Mouse (Mus musculus): ENCODE measurements around the gene Crtc3. TPM values are rescaled to one million over a fixed set of nuclear protein-coding genes. Genes with fewer than 3 reads are reported as not detected.

Gene Crtc3
- total RNA-seq, 2 experiments from 2014 or later, result 14.7 to 15.3 TPM

GRCm38 (mm10) chr7:80580368-80580767 lies 108.3 kb downstream of the Crtc3 start:
- intact Hi-C loops (cut with DNase I; ENCODE audit: low total_unique reads), result no loop called here
- DNase-seq, result peak; percentile 52

GRCm38 (mm10) chr7:80577417-80577980 lies 111.2 kb downstream of the Crtc3 start:
- intact Hi-C loops (cut with DNase I; ENCODE audit: low total_unique reads), result no loop called here
- no peak for DNase-seq

GRCm38 (mm10) chr7:80576626-80577025 lies 112.1 kb downstream of the Crtc3 start:
- intact Hi-C loops (cut with DNase I; ENCODE audit: low total_unique reads), result no loop called here
- no peak for DNase-seq

- DNase-seq, result no peak
- intact Hi-C loops (cut with DNase I; ENCODE audit: low total_unique reads), result no loop called here
These were observed 112.9 kb downstream of the Crtc3 start for GRCm38 (mm10) chr7:80575750-80576149.

- intact Hi-C loops (cut with DNase I; ENCODE audit: low total_unique reads), result no loop called here
- no peak for DNase-seq
These were observed 115.6 kb downstream of the Crtc3 start for GRCm38 (mm10) chr7:80573076-80573475.

- DNase-seq, result no peak
These were observed 120.7 kb downstream of the Crtc3 start for GRCm38 (mm10) chr7:80567982-80568381.

GRCm38 (mm10) chr7:80561931-80562330 lies 126.7 kb downstream of the Crtc3 start:
- no peak for DNase-seq
- intact Hi-C loops (cut with DNase I; ENCODE audit: low total_unique reads), result no loop called here

More at GRCm38 (mm10) chr7:80567982-80568381, 120.7 kb downstream of the Crtc3 start:
- intact Hi-C loops (cut with DNase I; ENCODE audit: low total_unique reads), result no loop called here

GRCm38 (mm10) chr7:80561271-80561670 lies 127.4 kb downstream of the Crtc3 start:
- intact Hi-C loops (cut with DNase I; ENCODE audit: low total_unique reads), result no loop called here
- DNase-seq, result no peak

GRCm38 (mm10) chr7:80558572-80558971 lies 130.1 kb downstream of the Crtc3 start:
- no peak for DNase-seq
- intact Hi-C loops (cut with DNase I; ENCODE audit: low total_unique reads), result no loop called here

- intact Hi-C loops (cut with DNase I; ENCODE audit: low total_unique reads), result no loop called here
- no peak for DNase-seq
These were observed 130.6 kb downstream of the Crtc3 start for GRCm38 (mm10) chr7:80558101-80558500.

GRCm38 (mm10) chr7:80557161-80557560 lies 131.5 kb downstream of the Crtc3 start:
- no peak for DNase-seq
- intact Hi-C loops (cut with DNase I; ENCODE audit: low total_unique reads), result no loop called here

- no peak for DNase-seq
- intact Hi-C loops (cut with DNase I; ENCODE audit: low total_unique reads), result no loop called here
These were observed 132.5 kb downstream of the Crtc3 start for GRCm38 (mm10) chr7:80556166-80556565.

GRCm38 (mm10) chr7:80555146-80555545 lies 133.5 kb downstream of the Crtc3 start:
- intact Hi-C loops (cut with DNase I; ENCODE audit: low total_unique reads), result no loop called here

GRCm38 (mm10) chr7:80554180-80555021 lies 134.3 kb downstream of the Crtc3 start:
- intact Hi-C loops (cut with DNase I; ENCODE audit: low total_unique reads), result no loop called here
- peak; percentile 10 for DNase-seq

More at GRCm38 (mm10) chr7:80555146-80555545, 133.5 kb downstream of the Crtc3 start:
- DNase-seq, result no peak

- no peak for DNase-seq
- intact Hi-C loops (cut with DNase I; ENCODE audit: low total_unique reads), result no loop called here
These were observed 140.0 kb downstream of the Crtc3 start for GRCm38 (mm10) chr7:80548513-80549260.

GRCm38 (mm10) chr7:80542139-80542831 lies 146.4 kb downstream of the Crtc3 start:
- intact Hi-C loops (cut with DNase I; ENCODE audit: low total_unique reads), result no loop called here
- no peak for DNase-seq

- DNase-seq, result no peak
- intact Hi-C loops (cut with DNase I; ENCODE audit: low total_unique reads), result no loop called here
These were observed 149.1 kb downstream of the Crtc3 start for GRCm38 (mm10) chr7:80539581-80539980.

All from gastrocnemius, postnatal 14 days (tissue).